Mouse (Mus musculus): ENCODE results near the gene Ak1. TPM values are rescaled to one million over a fixed set of nuclear protein-coding genes. Genes with fewer than 3 reads are reported as not detected.

Ak1 gene
- polyA plus RNA-seq, 1 experiment from 2014 or later, result 302 TPM

DNA sequence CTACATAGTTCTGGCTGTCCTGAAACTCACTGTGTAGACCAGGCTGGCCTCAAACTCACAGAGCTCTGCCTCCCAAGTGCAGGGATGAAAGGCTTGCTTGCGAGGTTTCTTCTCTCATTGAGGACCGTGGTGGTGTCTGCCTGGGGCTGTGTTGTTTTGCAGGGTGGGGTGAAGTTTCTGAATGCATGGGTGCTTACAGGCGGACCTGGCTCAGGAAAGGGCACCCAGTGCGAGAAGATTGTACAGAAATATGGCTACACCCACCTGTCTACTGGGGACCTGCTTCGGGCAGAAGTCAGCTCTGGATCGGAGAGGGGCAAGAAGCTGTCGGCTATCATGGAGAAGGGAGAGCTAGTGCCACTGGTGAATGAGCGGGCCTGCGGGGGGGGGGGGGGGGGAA lies 8.5 kb downstream of the Ak1 start:
- H3K4me1 ChIP-seq, result peaks cover 68% of the 10 kb centered on the region
- H3K27me3 ChIP-seq (replicated peaks), result no peaks in the 10 kb centered on the region
- no peak for ATAC-seq (ENCODE audit: extremely low read depth, insufficient number of reproducible peaks, low FRiP score, low TSS enrichment)
- 75% methylated on average over 7 of the region's 9 CpGs for WGBS
- peaks cover 48% of the 10 kb centered on the region for H3K36me3 ChIP-seq
- H3K9me3 ChIP-seq, result no peaks in the 10 kb centered on the region
- H3K4me2 ChIP-seq, result no peak overlapping the region
- H3K27ac ChIP-seq (replicated peaks), result peak overlapping the region; percentile 99; the same call in 1 of the 2 replicates
- 0 out of 2 replicates have a peak overlapping the region, but pooled peaks have one; percentile 19 for H3K9ac ChIP-seq
- H3K4me3 ChIP-seq, result no peak overlapping the region

- 81% methylated on average over 10 of the region's 10 CpGs for whole genome bisulfite sequencing
- ATAC-seq (ENCODE audit: extremely low read depth, insufficient number of reproducible peaks, low FRiP score, low TSS enrichment), result no peak
- H3K4me1 ChIP-seq, result peaks cover 58% of the 10 kb centered on the region
Measured at GRCm38 (mm10) chr2:32631046-32631445, 9.5 kb downstream of the Ak1 start.

GRCm38 (mm10) chr2:32631737-32632394 lies 10.3 kb downstream of the Ak1 start:
- peaks cover 53% of the 10 kb centered on the region for H3K36me3 ChIP-seq
- peak overlapping the region; percentile 38; the same call in 1 of the 2 replicates for H3K9ac ChIP-seq
- no peaks in the 10 kb centered on the region for H3K27me3 ChIP-seq (replicated peaks)
- no peak overlapping the region for H3K4me2 ChIP-seq
- H3K4me1 ChIP-seq, result peaks cover 55% of the 10 kb centered on the region
- no peak overlapping the region for H3K4me3 ChIP-seq
- 37% methylated on average over 7 of the region's 7 CpGs for WGBS
- no peaks in the 10 kb centered on the region for H3K9me3 ChIP-seq
- H3K27ac ChIP-seq (replicated peaks), result peak overlapping the region; percentile 46
- no peak for ATAC-seq (ENCODE audit: extremely low read depth, insufficient number of reproducible peaks, low FRiP score, low TSS enrichment)

More at GRCm38 (mm10) chr2:32631046-32631445, 9.5 kb downstream of the Ak1 start:
- Histone ChIP-seq H3K36me3 (peaks cover 50% of the 10 kb centered on the region), H3K27me3 (replicated peaks) (no peaks in the 10 kb centered on the region), H3K9me3 (no peaks in the 10 kb centered on the region), H3K4me3 (no peak overlapping the region), H3K4me2 (no peak overlapping the region), H3K9ac (no peak overlapping the region), H3K27ac (replicated peaks) (no peak overlapping the region)

DNA sequence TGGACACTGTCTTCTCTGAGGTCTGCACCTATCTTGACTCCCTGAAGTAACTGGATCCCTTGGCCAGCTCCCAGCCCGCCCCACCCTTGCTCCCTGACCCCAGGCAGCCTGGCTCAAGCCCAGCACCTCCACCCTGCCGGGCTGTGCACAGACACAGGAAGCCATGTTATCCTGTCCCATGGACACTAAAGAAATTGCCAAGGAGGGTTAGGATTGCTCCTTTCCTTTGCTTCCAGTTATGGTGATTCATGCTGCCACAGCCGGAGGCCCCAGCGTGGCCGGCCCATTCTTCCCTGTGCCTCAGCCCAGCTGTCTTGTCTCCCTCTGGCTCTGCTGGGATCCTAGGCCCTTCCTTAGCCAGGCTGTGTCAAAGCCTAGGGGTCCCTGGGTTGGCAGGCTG lies 12.1 kb downstream of the Ak1 start:
- Histone ChIP-seq H3K4me3 (no peak overlapping the region), H3K9ac (peak overlapping the region; percentile 52), H3K27me3 (replicated peaks) (no peaks in the 10 kb centered on the region), H3K27ac (replicated peaks) (peak overlapping the region; percentile 70), H3K4me2 (no peak overlapping the region), H3K36me3 (peaks cover 55% of the 10 kb centered on the region), H3K9me3 (no peaks in the 10 kb centered on the region), H3K4me1 (peaks cover 51% of the 10 kb centered on the region)
- WGBS, result 50% methylated on average over 5 of the region's 5 CpGs
- ATAC-seq (ENCODE audit: extremely low read depth, insufficient number of reproducible peaks, low FRiP score, low TSS enrichment), result no peak

GRCm38 (mm10) chr2:32634277-32635105 lies 12.9 kb downstream of the Ak1 start:
- no peak for ATAC-seq (ENCODE audit: extremely low read depth, insufficient number of reproducible peaks, low FRiP score, low TSS enrichment)
- Histone ChIP-seq H3K4me3 (no peak overlapping the region), H3K9ac (no peak overlapping the region), H3K9me3 (no peaks in the 10 kb centered on the region), H3K27ac (replicated peaks) (peak overlapping the region; percentile 70), H3K4me1 (peaks cover 50% of the 10 kb centered on the region), H3K27me3 (replicated peaks) (no peaks in the 10 kb centered on the region), H3K4me2 (no peak overlapping the region), H3K36me3 (peaks cover 55% of the 10 kb centered on the region)
- WGBS, result 76% methylated on average over 10 of the region's 10 CpGs

DNA sequence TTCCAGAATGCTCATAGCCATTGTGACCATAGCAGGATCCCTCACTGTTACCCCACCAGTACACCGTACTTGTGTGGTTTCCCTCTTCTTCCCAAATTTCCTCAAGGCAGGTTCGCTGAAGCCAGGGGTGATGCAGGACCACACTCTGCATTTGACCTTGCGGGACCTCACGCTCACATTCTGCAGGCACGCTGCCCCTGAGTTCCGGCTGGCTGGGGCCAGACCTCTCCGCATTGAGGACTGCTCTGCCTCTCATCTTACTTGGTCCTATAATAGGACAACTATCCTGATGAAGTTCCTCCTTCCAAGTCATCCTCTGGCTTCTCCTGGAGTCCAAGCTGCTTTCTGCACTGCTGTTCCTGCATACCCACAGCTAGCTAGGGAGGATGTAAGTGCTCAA lies 15.1 kb downstream of the Ak1 start:
- Histone ChIP-seq H3K4me3 (no peak overlapping the region), H3K27ac (replicated peaks) (peak overlapping the region; percentile 67), H3K4me1 (peaks cover 55% of the 10 kb centered on the region), H3K9me3 (no peaks in the 10 kb centered on the region), H3K27me3 (replicated peaks) (no peaks in the 10 kb centered on the region), H3K36me3 (peaks cover 40% of the 10 kb centered on the region), H3K4me2 (no peak overlapping the region), H3K9ac (no peak overlapping the region; the same call in 1 of the 2 replicates)
- no peak for ATAC-seq (ENCODE audit: extremely low read depth, insufficient number of reproducible peaks, low FRiP score, low TSS enrichment)
- WGBS, result 70% methylated on average over 7 of the region's 7 CpGs

DNA sequence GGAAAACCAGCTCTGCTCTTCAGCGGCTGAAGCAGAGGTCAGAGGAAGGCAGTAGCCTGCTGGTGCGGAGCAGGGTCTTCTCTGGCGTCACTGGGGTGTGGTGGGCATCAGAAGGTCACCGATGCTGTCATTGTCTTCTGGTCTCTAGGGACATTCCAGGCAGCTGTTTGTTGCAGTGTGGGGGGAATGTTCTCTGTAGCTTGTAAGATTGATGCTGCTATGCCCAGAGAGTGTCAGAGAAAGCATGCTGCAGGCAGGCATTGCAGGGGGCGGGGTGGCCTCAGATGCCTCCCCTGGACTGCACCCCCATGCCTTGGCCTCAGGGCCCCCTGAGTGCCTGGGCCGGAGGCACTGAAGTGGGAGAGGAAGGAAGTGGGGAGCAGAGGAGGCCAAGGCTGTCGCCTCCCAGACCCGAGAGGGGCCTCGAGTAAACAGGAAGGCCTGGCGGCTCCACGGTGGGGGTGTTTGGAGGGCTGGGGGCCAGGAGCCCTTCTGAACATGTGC lies 16.3 kb downstream of the Ak1 start:
- Histone ChIP-seq H3K36me3 (peaks cover 30% of the 10 kb centered on the region), H3K4me2 (no peak overlapping the region), H3K27ac (replicated peaks) (peak overlapping the region; percentile 67), H3K9me3 (no peaks in the 10 kb centered on the region), H3K4me3 (no peak overlapping the region), H3K4me1 (peaks cover 60% of the 10 kb centered on the region), H3K27me3 (replicated peaks) (no peaks in the 10 kb centered on the region), H3K9ac (peak overlapping the region; percentile 61)
- 0 out of 2 replicates have a peak, but pooled peaks have one; percentile 16 for ATAC-seq (ENCODE audit: extremely low read depth, insufficient number of reproducible peaks, low FRiP score, low TSS enrichment)
- WGBS, result 14% methylated on average over 11 of the region's 11 CpGs

DNA sequence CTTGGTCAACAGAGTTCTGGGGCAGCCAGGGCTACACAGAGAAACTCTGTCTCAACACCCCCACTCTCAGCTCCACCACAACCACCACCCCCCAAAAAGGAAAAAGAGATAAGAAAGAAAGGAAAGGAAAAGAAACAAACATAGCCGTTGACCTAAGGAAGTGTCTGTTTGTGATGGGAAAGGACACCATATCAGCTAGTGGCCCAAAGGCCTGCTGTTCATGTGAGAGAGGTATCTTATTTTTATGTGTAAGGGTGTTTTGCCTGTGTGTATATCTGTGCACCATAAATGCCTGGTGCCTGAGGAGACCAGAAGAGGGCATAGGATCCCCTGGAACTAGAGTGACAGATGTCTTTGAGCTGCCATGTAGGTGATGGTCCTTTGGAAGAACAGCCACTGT lies 18.1 kb downstream of the Ak1 start:
- no peaks in the 10 kb centered on the region for H3K9me3 ChIP-seq
- peaks cover 12% of the 10 kb centered on the region for H3K36me3 ChIP-seq
- WGBS, result 31% methylated on average over 1 of the region's 1 CpGs
- ATAC-seq (ENCODE audit: extremely low read depth, insufficient number of reproducible peaks, low FRiP score, low TSS enrichment), result no peak
- H3K9ac ChIP-seq, result no peak overlapping the region
- peaks cover 66% of the 10 kb centered on the region for H3K4me1 ChIP-seq
- H3K27me3 ChIP-seq (replicated peaks), result no peaks in the 10 kb centered on the region
- H3K4me2 ChIP-seq, result no peak overlapping the region
- peak overlapping the region; percentile 50; the same call in 1 of the 2 replicates for H3K27ac ChIP-seq (replicated peaks)
- H3K4me3 ChIP-seq, result no peak overlapping the region

DNA sequence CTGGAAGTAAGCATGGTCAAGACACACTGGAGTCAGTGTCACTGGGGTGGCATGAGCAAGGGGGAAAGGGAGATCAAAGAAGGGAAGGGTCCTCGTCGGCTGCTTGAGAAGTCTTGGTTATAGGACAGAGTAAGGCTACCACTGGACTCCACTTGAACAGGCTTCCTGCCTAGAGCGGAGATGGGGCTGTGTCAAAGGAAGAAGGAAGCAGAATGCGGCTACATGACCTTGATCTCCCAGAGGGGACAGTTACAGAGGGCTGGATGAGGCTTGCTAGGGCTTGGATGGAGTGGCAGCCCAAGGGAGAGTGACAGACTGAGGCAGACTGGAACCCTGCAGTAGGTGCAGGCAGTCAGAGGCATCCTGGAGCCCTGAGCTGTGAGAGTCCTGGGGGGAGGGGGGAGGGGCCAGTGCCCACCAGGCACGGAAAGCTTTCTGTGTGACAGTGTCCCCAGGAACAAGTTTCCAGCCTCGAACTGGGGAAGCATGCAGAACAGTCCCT lies 19.0 kb downstream of the Ak1 start:
- peak overlapping the region; percentile 56; the same call in 1 of the 2 replicates for H3K9ac ChIP-seq

GRCm38 (mm10) chr2:32641810-32642209 lies 20.3 kb downstream of the Ak1 start:
- Histone ChIP-seq H3K36me3 (peaks cover 3% of the 10 kb centered on the region; the same call in 1 of the 2 replicates), H3K27me3 (replicated peaks) (no peaks in the 10 kb centered on the region), H3K9me3 (no peaks in the 10 kb centered on the region), H3K4me3 (no peak overlapping the region), H3K9ac (no peak overlapping the region), H3K4me2 (no peak overlapping the region), H3K27ac (replicated peaks) (peak overlapping the region; percentile 80), H3K4me1 (peaks cover 78% of the 10 kb centered on the region)
- 69% methylated on average over 5 of the region's 5 CpGs for WGBS
- ATAC-seq (ENCODE audit: extremely low read depth, insufficient number of reproducible peaks, low FRiP score, low TSS enrichment), result no peak

More for the DNA sequence above, 19.0 kb downstream of the Ak1 start:
- Histone ChIP-seq H3K36me3 (peaks cover 5% of the 10 kb centered on the region; the same call in 1 of the 2 replicates), H3K4me1 (peaks cover 73% of the 10 kb centered on the region), H3K27me3 (replicated peaks) (no peaks in the 10 kb centered on the region), H3K27ac (replicated peaks) (peak overlapping the region; percentile 42), H3K4me2 (no peak overlapping the region), H3K4me3 (no peak overlapping the region), H3K9me3 (no peaks in the 10 kb centered on the region)
- ATAC-seq (ENCODE audit: extremely low read depth, insufficient number of reproducible peaks, low FRiP score, low TSS enrichment), result no peak
- 46% methylated on average over 6 of the region's 6 CpGs for WGBS

DNA sequence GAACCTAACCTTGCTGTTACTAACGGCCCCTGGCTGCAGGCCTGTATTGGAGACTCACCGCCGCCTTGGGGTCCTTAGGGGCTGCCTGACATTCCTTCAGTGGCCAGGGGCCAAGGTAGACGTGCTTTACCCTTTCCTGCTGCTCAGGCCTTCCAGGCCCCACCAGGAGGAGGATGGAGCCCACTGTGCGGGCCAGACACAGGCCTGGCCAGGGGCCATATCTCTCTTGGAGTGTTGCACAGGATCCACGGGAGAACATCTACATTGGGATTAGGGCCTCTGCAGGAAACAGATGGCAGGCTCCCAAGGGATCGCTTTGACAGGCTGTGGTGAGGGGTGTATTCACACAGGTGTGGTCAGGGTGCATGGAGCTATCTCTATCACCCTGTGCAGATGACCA lies 21.3 kb downstream of the Ak1 start:
- no peak for ATAC-seq (ENCODE audit: extremely low read depth, insufficient number of reproducible peaks, low FRiP score, low TSS enrichment)
- Histone ChIP-seq H3K27ac (replicated peaks) (peak overlapping the region; percentile 80), H3K4me1 (peaks cover 68% of the 10 kb centered on the region), H3K9ac (peak overlapping the region; percentile 53; the same call in 1 of the 2 replicates), H3K4me3 (no peak overlapping the region), H3K36me3 (no peaks in the 10 kb centered on the region), H3K9me3 (no peaks in the 10 kb centered on the region), H3K4me2 (no peak overlapping the region), H3K27me3 (replicated peaks) (no peaks in the 10 kb centered on the region)
- 46% methylated on average over 7 of the region's 7 CpGs for WGBS

All from heart, embryonic 13.5 days (tissue).